Mouse (Mus musculus) stomach, embryonic 14.5 days (tissue): Measurements from ENCODE around the gene Cylc2. TPM values are rescaled to one million over a fixed set of nuclear protein-coding genes. Genes with fewer than 3 reads are reported as not detected.

Source experiments
- ATAC-seq: fragments of 200-750 bp; cut with Nextera tagmentation; 2 replicates; pipeline ENCODE4 v1.8.0; 2017; ENCODE audit warnings: low read depth, moderate TSS enrichment; ENCODE audit not compliant: insufficient number of reproducible peaks, insufficient read depth, low FRiP score
- H3K27ac ChIP-seq: fragments of 300-500 bp; sonication (generic); 2 replicates; pipeline ENCODE4 v1.5.1; 2014; ENCODE audit warnings: mild to moderate bottlenecking, low read length, moderate library complexity, mixed read lengths
- H3K27me3 ChIP-seq: fragments of 300-500 bp; sonication (generic); 2 replicates; pipeline ENCODE4 v1.6.1; 2014; ENCODE audit warnings: low read length, control low read depth, mixed read lengths; ENCODE audit not compliant: control insufficient read depth, insufficient read depth
- H3K36me3 ChIP-seq: fragments of 300-500 bp; sonication (generic); 2 replicates; pipeline ENCODE4 v1.6.1; 2014; ENCODE audit warnings: mild to moderate bottlenecking, control low read depth, low read length, moderate library complexity, mixed read lengths; ENCODE audit not compliant: control insufficient read depth, insufficient read depth
- H3K4me1 ChIP-seq: fragments of 300-500 bp; sonication (generic); 2 replicates; pipeline ENCODE4 v1.6.1; 2014; ENCODE audit warnings: low read length, control low read depth, mixed read lengths; ENCODE audit not compliant: control insufficient read depth, insufficient read depth
- H3K4me2 ChIP-seq: fragments of 300-500 bp; sonication (generic); replicated peaks from 2 replicates; pipeline ENCODE4 v1.6.1; 2014; ENCODE audit warnings: low read depth, low read length, control low read depth
- H3K4me3 ChIP-seq: fragments of 300-500 bp; sonication (generic); 2 replicates; pipeline ENCODE4 v1.5.1; 2014; ENCODE audit warnings: low read depth, low read length, control low read depth
- H3K9ac ChIP-seq: fragments of 300-500 bp; sonication (generic); replicated peaks from 2 replicates; pipeline ENCODE4 v1.6.1; 2014; ENCODE audit warnings: low read depth, mild to moderate bottlenecking, control low read depth, low read length, moderate library complexity, mixed read lengths
- H3K9me3 ChIP-seq: fragments of 300-500 bp; sonication (generic); 2 replicates; pipeline ENCODE4 v1.6.1; 2016; ENCODE audit warnings: low read depth, low read length, control low read depth; ENCODE audit not compliant: control insufficient read depth
- WGBS: fragments of 180-500 bp; shearing (Covaris S2); extraction: QIAGEN DNeasy Blood & Tissue Kit; methylation state at CpG from one replicate; pipeline ENCODE4 v1.1.7; 2014; 5-methylcytosine and 5-hydroxymethylcytosine counted together
- polyA plus RNA-seq: library from polyadenylated mRNA; unstranded; fragments of >200 nt; fragmentation: Nextera tagmentation; extraction: Ambion mirVana; gene quantifications from 2 replicates; pipeline ENCODE4 v1.2.1, GENCODE M21; 2014

Gene Cylc2
- not detected in 2 replicates for polyA plus RNA-seq

DNA sequence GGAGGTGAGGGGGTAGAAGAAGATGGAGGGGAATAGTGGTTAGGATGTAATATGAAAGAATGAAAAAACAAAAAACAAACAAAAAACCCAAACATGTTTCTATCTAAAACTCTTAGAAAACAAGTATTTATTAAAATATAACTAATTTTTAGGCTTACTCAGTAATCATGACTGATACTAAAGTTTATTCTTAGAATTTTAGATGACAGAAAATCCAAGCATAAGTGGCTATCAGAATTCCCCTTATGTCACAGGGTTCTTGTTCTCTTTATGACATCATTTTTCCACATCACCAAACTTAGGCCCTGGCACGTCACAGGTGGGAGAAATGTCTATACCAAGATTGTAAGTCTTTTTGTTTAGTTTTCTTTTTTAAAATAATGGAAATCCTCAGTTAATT lies at the start of gene Cylc2:
Gene Cylc2 (plus strand): TSS at position 301 of the 400 bp plus-strand sequence.
- H3K9me3 ChIP-seq = no peaks in the 10 kb centered on the region
- no peaks in the 10 kb centered on the region for H3K27me3 ChIP-seq
- no peak within 1 kb of the TSS for H3K4me2 ChIP-seq
- no peaks in the 10 kb centered on the region for H3K36me3 ChIP-seq
- WGBS = 82% methylated on average over 1 of the region's 1 CpGs
- no peak within 1 kb of the TSS for H3K4me3 ChIP-seq
- no peak within 1 kb of the TSS for H3K27ac ChIP-seq
- H3K4me1 ChIP-seq = no peaks in the 10 kb centered on the region
- no peak within 1 kb of the TSS for H3K9ac ChIP-seq
- no peak for ATAC-seq
